Mouse (Mus musculus) bone marrow, adult 2 months (tissue): ENCODE results near the gene Sdk2.

Experiments
- CTCF ChIP-seq: fragments of 200-500 bp; IDR thresholded peaks from 2 replicates; pipeline ENCODE4 v1.5.1; 2011; ENCODE audit warnings: low read length, control low read depth; ENCODE audit not compliant: control insufficient read depth, insufficient read depth
- POLR2A ChIP-seq: fragments of 200-500 bp; IDR thresholded peaks from 2 replicates; pipeline ENCODE4 v1.6.1; 2011; ENCODE audit warnings: low read depth, mild to moderate bottlenecking, control low read depth, low read length, borderline replicate concordance; ENCODE audit not compliant: control insufficient read depth

DNA sequence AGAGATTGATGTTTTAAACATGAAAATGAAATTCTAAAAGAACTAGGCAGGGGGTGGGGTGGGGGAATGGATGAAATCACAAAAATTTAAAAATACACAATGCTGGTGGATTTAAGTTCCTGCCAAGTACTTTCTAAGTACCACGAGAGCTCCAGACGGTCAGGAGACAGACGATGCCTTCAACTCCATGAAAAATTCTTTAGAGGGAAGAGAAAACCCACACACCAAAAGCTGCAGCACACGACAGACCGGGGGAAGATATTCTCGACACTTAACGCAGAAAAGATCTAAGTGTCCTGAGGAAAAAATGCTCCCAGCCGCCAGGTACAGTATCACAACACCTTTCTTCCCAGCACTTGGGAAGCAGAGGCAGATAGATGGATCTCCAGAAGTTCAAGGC, 118.2 kb downstream of the Sdk2 start:
- TF ChIP-seq POLR2A (no peak), CTCF (no peak)
